Mouse (Mus musculus) heart, adult 11 months (tissue): Measurements from ENCODE around the gene Mtmr6.
A peak's percentile ranks its signal among the peaks of the same experiment; 100 is the strongest.

Experiments used
- DNase-seq: peaks from one replicate; pipeline ENCODE4 v3.0.0; 2022

The Mtmr6 gene

GRCm38 (mm10) chr14:60264990-60265876, at the start of gene Mtmr6:
Gene Mtmr6 (plus strand): TSS chr14:60265228.
- DNase-seq = peak; percentile 100

GRCm38 (mm10) chr14:60216125-60216524, 48.9 kb upstream of the Mtmr6 start:
- DNase-seq = no peak

- peak; percentile 46 for DNase-seq
Measured at GRCm38 (mm10) chr14:60217616-60218015, 47.4 kb upstream of the Mtmr6 start.

GRCm38 (mm10) chr14:60219886-60220285, 45.1 kb upstream of the Mtmr6 start:
- no peak for DNase-seq

- DNase-seq = peak; percentile 93
Measured at GRCm38 (mm10) chr14:60238551-60238950, 26.5 kb upstream of the Mtmr6 start.

GRCm38 (mm10) chr14:60250366-60250765, 14.7 kb upstream of the Mtmr6 start:
- DNase-seq = no peak

- DNase-seq = no peak
Measured at GRCm38 (mm10) chr14:60250879-60251278, 14.1 kb upstream of the Mtmr6 start.

GRCm38 (mm10) chr14:60251281-60252003, 13.6 kb upstream of the Mtmr6 start, which contains the start of the genes Nupl1 and Gm49336:
Gene Nupl1 (minus strand): TSS chr14:60251431.
Gene Gm49336 (minus strand): TSS chr14:60251507.
- DNase-seq = peak; percentile 100

GRCm38 (mm10) chr14:60252004-60253000, 12.7 kb upstream of the Mtmr6 start:
- peak; percentile 89 for DNase-seq

- DNase-seq = no peak
Measured at GRCm38 (mm10) chr14:60253466-60253865, 11.6 kb upstream of the Mtmr6 start.

- no peak for DNase-seq
Measured at GRCm38 (mm10) chr14:60254774-60255173, 10.3 kb upstream of the Mtmr6 start.

- peak; percentile 85 for DNase-seq
Measured at GRCm38 (mm10) chr14:60256356-60256755, 8.7 kb upstream of the Mtmr6 start.

GRCm38 (mm10) chr14:60257101-60257500, 7.9 kb upstream of the Mtmr6 start:
- DNase-seq = no peak

- no peak for DNase-seq
Measured at GRCm38 (mm10) chr14:60257851-60258250, 7.2 kb upstream of the Mtmr6 start.

GRCm38 (mm10) chr14:60262316-60262715, 2.7 kb upstream of the Mtmr6 start:
- no peak for DNase-seq

- DNase-seq = peak; percentile 94
Measured at GRCm38 (mm10) chr14:60269333-60269732, 4.3 kb downstream of the Mtmr6 start.

GRCm38 (mm10) chr14:60273346-60273745, 8.3 kb downstream of the Mtmr6 start:
- DNase-seq = peak; percentile 83

GRCm38 (mm10) chr14:60275301-60276276, 10.6 kb downstream of the Mtmr6 start:
- peak; percentile 82 for DNase-seq

- DNase-seq = peak; percentile 76
Measured at GRCm38 (mm10) chr14:60286194-60286863, 21.3 kb downstream of the Mtmr6 start.

GRCm38 (mm10) chr14:60290363-60290762, 25.3 kb downstream of the Mtmr6 start:
- peak; percentile 22 for DNase-seq

- no peak for DNase-seq
Measured at GRCm38 (mm10) chr14:60295531-60295930, 30.5 kb downstream of the Mtmr6 start.
